Mouse (Mus musculus): ENCODE data around the gene Ppef2. TPM values are rescaled to one million over a fixed set of nuclear protein-coding genes. Genes with fewer than 3 reads are reported as not detected.
"Not testable (repeated sequence)": the region's sequence is repeated elsewhere in the genome, so short reads cannot be mapped to it uniquely, and the experiment has no call there.

Gene Ppef2
- polyA plus RNA-seq, 1 experiment from 2014 or later = 0.36 TPM

DNA sequence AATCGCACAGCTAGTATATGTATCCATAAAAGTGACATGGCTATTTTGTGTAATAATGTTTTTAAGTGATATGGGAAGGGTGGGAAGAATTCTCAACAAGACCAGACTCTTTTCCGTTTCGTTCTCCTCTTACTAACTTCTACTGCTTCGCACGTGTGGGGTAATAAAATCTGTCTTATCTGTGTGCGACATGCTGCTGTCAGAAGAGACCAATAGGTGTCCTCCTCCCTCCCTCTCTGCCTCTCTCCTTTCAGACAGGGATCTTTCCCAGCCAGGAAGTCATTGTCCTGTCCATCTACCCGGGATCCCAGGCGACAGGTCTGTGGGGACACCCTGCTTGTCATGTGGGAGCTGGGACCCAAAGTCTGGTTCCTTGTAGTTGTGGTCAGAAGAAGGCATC is 45.9 kb downstream of the Ppef2 start:
- ATAC-seq (replicated peaks; ENCODE audit: low FRiP score) (no peak), DNase-seq (ENCODE audit: low spot score) (no peak)
- 66% methylated on average over 8 of the region's 8 CpGs for WGBS
- no peaks in the 10 kb centered on the region for H3K9me3 ChIP-seq (ENCODE audit: control insufficient read depth, low read length)
- H3K4me3 ChIP-seq (ENCODE audit: low read depth, low read length) = no peak overlapping the region
- no peaks in the 10 kb centered on the region; the same call in 1 of the 2 replicates for H3K36me3 ChIP-seq (ENCODE audit: control insufficient read depth, insufficient read depth, low read length)
- H3K4me2 ChIP-seq = no peak overlapping the region
- H3K27me3 ChIP-seq (replicated peaks; ENCODE audit: control insufficient read depth, insufficient read depth, low read length) = no peaks in the 10 kb centered on the region
- no peak overlapping the region for H3K9ac ChIP-seq (ENCODE audit: low read depth, low read length)
- H3K27ac ChIP-seq (ENCODE audit: low read depth, low read length) = no peak overlapping the region
- no peaks in the 10 kb centered on the region for H3K4me1 ChIP-seq (replicated peaks; ENCODE audit: control insufficient read depth, insufficient read depth, low read length)

DNA sequence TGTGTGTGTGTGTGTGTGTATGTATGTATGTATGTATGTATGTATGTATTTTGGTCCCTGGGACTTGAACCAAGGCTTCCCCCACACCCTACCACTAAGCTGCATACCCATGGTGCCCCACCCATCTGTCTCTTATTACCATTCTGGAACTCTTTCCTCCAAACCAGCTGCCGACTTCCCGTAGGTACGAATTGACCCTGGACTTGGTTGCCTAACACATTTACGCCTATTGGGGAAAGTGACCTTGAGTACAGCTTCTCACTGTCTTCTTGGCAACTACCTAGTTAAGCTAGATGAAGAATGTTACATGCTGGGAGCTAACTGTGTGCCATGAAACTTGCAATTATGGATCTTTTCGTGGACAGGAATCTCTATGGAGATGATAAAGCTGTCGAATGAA is 50.0 kb downstream of the Ppef2 start:
- 88% methylated on average over 6 of the region's 6 CpGs for WGBS
- no peak overlapping the region for H3K27ac ChIP-seq (ENCODE audit: low read depth, low read length)
- DNase-seq (ENCODE audit: low spot score) = no peak

DNA sequence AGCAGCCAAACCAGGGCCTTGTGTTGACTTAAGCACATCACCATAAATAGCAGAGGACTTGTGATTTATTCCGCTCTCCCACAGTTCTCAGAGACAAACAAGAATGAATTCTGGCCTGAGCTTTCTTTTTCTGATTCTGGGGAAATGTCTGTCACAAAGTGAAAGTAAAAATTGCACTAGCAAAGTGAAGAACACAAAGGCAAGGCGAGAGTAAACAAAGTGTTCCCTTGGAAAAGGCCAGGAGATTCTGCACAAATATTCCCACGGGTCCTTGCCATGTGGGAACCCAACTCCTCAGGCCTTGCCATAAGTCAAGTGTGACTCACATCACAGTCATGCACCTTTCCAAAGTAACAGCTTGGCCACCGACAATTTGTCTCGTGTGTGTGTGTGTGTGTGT is 50.4 kb downstream of the Ppef2 start:
- Histone ChIP-seq H3K4me1 (replicated peaks; ENCODE audit: control insufficient read depth, insufficient read depth, low read length) (peaks cover 4% of the 10 kb centered on the region), H3K9ac (ENCODE audit: low read depth, low read length) (no peak overlapping the region), H3K4me3 (ENCODE audit: low read depth, low read length) (no peak overlapping the region), H3K9me3 (ENCODE audit: control insufficient read depth, low read length) (no peaks in the 10 kb centered on the region), H3K27me3 (replicated peaks; ENCODE audit: control insufficient read depth, insufficient read depth, low read length) (no peaks in the 10 kb centered on the region), H3K27ac (ENCODE audit: low read depth, low read length) (no peak overlapping the region), H3K4me2 (no peak overlapping the region), H3K36me3 (ENCODE audit: control insufficient read depth, insufficient read depth, low read length) (peaks cover 6% of the 10 kb centered on the region; the same call in 1 of the 2 replicates)
- no peak for DNase-seq (ENCODE audit: low spot score)
- no peak for ATAC-seq (replicated peaks; ENCODE audit: low FRiP score)
- WGBS = 90% methylated on average over 5 of the region's 5 CpGs

More for the DNA sequence above, 50.0 kb downstream of the Ppef2 start:
- Histone ChIP-seq H3K4me1 (replicated peaks; ENCODE audit: control insufficient read depth, insufficient read depth, low read length) (peaks cover 4% of the 10 kb centered on the region), H3K9ac (ENCODE audit: low read depth, low read length) (no peak overlapping the region), H3K36me3 (ENCODE audit: control insufficient read depth, insufficient read depth, low read length) (peaks cover 2% of the 10 kb centered on the region; the same call in 1 of the 2 replicates), H3K4me3 (ENCODE audit: low read depth, low read length) (no peak overlapping the region), H3K4me2 (no peak overlapping the region), H3K9me3 (ENCODE audit: control insufficient read depth, low read length) (no peaks in the 10 kb centered on the region), H3K27me3 (replicated peaks; ENCODE audit: control insufficient read depth, insufficient read depth, low read length) (no peaks in the 10 kb centered on the region)
- no peak for ATAC-seq (replicated peaks; ENCODE audit: low FRiP score)

DNA sequence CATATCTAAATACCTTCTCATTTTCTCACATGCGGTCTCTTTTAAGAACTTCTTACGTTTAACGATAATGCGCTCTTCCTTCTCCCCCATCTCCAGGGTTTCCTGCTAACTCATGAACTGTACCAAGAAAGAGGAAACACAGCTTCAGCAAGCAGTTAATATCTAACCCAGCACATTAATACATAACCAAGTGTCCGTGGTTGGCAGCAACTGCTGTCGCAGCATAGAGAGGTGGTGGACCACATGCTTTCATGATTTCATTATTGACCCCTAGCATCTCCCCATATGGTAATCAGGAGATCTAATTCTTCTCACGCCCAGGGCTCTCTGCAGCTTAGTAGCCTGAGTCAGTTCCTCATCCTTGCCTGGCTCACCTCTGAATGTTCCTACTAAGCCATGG is 50.9 kb downstream of the Ppef2 start:
- no peak overlapping the region for H3K27ac ChIP-seq (ENCODE audit: low read depth, low read length)
- H3K36me3 ChIP-seq (ENCODE audit: control insufficient read depth, insufficient read depth, low read length) = peaks cover 10% of the 10 kb centered on the region; the same call in 1 of the 2 replicates
- H3K4me3 ChIP-seq (ENCODE audit: low read depth, low read length) = no peak overlapping the region
- DNase-seq (ENCODE audit: low spot score) (no peak), ATAC-seq (replicated peaks; ENCODE audit: low FRiP score) (no peak)
- H3K27me3 ChIP-seq (replicated peaks; ENCODE audit: control insufficient read depth, insufficient read depth, low read length) = no peaks in the 10 kb centered on the region
- no peak overlapping the region for H3K4me2 ChIP-seq
- no peak overlapping the region for H3K9ac ChIP-seq (ENCODE audit: low read depth, low read length)
- 78% methylated on average over 7 of the region's 7 CpGs for WGBS
- H3K4me1 ChIP-seq (replicated peaks; ENCODE audit: control insufficient read depth, insufficient read depth, low read length) = peaks cover 4% of the 10 kb centered on the region
- H3K9me3 ChIP-seq (ENCODE audit: control insufficient read depth, low read length) = no peaks in the 10 kb centered on the region

DNA sequence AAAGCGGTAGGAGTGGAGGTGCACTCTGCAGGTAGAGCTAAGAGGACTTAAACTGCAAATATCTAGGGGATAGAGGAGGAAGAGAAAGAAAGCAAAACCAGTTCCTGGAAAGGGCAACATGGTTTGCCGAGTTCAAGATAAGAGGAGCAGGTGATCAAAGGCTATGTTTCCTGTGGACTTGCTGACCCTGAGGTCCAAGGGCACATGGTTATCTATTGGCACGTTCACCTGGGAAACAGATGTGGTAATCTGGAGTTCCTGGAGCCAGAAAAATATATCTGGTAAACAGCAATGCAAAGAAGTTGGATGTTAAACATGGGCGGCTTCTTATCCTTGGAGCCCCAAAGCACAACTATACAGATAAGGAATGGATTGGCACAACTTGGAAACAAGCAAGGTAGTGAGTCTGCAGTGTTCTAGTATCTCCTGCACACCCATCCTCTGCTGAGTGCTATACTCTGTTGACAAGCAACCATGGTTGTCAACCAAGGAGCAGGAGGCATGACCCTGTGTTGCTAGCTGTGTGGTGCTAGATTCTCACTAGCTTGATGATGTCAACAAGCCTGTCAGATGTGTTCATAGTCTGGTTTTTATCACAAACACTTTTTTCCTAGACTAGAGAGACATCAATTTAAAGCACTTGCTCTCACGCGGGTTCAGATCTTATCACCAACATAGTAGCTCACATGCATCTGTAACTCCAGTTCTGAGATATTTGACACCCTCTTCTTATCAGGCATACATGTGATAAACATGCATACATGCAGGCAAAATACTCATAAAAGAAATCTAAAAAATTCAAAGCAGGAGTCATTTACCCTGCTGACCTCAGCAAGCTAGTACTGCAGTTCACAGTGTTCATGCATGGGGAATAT is 51.7 kb downstream of the Ppef2 start:
- no peaks in the 10 kb centered on the region for H3K27me3 ChIP-seq (replicated peaks; ENCODE audit: control insufficient read depth, insufficient read depth, low read length)
- no peaks in the 10 kb centered on the region for H3K9me3 ChIP-seq (ENCODE audit: control insufficient read depth, low read length)
- WGBS = 59% methylated on average over 6 of the region's 6 CpGs
- peak; percentile 41; the same call in 1 of the 2 replicates for ATAC-seq (replicated peaks; ENCODE audit: low FRiP score)
- H3K4me3 ChIP-seq (ENCODE audit: low read depth, low read length) = no peak overlapping the region
- H3K4me2 ChIP-seq = no peak overlapping the region
- DNase-seq (ENCODE audit: low spot score) = no peak
- peaks cover 4% of the 10 kb centered on the region for H3K4me1 ChIP-seq (replicated peaks; ENCODE audit: control insufficient read depth, insufficient read depth, low read length)
- peaks cover 11% of the 10 kb centered on the region; the same call in 1 of the 2 replicates for H3K36me3 ChIP-seq (ENCODE audit: control insufficient read depth, insufficient read depth, low read length)
- no peak overlapping the region for H3K9ac ChIP-seq (ENCODE audit: low read depth, low read length)
- H3K27ac ChIP-seq (ENCODE audit: low read depth, low read length) = no peak overlapping the region

DNA sequence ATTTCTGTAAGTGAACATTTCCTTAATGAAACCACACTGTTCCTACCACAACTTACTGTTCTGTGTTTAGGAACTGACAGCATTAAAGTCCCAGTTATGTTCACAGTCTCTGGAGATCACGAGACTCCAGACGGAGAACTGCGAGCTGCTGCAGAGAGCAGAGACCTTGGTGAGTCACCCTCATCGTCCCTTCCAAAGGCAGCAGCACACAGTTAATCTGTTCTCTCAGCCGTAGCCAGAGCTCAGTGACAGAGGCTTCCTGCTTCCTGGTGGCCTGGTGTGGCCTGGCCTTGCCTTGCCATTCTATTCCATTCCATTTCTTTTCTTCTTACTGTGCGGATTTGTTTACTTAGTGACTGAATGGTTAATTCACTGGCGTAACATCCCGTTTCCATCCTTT is 57.8 kb downstream of the Ppef2 start:
- no peaks in the 10 kb centered on the region for H3K9me3 ChIP-seq (ENCODE audit: control insufficient read depth, low read length)
- DNase-seq (ENCODE audit: low spot score) (no peak), ATAC-seq (replicated peaks; ENCODE audit: low FRiP score) (no peak)
- 85% methylated on average over 8 of the region's 8 CpGs for WGBS
- H3K9ac ChIP-seq (ENCODE audit: low read depth, low read length) = no peak overlapping the region
- no peak overlapping the region for H3K4me2 ChIP-seq
- H3K4me1 ChIP-seq (replicated peaks; ENCODE audit: control insufficient read depth, insufficient read depth, low read length) = no peaks in the 10 kb centered on the region
- no peaks in the 10 kb centered on the region for H3K27me3 ChIP-seq (replicated peaks; ENCODE audit: control insufficient read depth, insufficient read depth, low read length)
- H3K4me3 ChIP-seq (ENCODE audit: low read depth, low read length) = no peak overlapping the region
- H3K36me3 ChIP-seq (ENCODE audit: control insufficient read depth, insufficient read depth, low read length) = peaks cover 35% of the 10 kb centered on the region
- no peak overlapping the region for H3K27ac ChIP-seq (ENCODE audit: low read depth, low read length)

DNA sequence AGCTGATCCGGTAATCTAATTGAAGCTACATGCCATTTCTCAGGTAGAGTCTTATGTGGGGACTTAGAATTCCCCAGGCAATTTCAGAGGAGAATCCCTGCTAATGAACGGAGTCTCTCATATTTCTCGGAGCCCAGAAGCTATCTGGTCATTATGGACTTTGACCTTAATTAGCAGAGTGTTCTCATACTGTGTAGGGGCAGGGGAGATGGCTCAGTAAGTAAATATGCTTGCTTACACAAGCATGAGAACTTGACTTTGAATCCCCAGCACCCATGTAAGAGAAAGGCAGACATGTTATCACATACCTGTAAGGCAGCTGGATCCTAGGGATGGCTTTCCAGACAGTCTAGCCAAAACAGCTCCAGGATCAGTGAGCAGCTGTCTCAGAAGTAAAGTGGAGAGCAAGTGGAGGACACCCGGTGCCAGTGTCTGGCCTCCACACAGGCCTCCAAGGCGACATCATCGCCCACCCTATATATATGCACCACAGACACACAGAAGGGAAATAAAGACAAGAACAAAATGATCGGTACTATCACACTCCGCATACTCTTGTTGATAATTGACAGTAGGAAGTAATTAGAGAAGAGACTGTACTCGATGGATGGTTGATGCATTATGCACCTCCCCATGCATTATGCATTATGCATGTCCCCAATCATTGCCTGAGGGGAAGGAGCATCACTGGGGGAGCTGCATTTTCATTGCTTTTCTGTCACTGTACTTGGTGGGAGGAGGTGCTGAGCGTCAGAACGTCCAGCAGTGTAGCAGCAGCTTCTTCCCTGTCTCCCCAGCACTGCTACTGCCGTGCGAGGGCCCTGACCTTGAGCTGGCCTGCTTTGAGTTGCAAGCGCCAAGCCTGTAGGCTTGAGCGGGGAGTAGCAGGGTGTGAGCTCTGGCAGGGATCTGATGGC is 58.9 kb downstream of the Ppef2 start:
- Histone ChIP-seq H3K4me1 (replicated peaks; ENCODE audit: control insufficient read depth, insufficient read depth, low read length) (no peaks in the 10 kb centered on the region), H3K9ac (ENCODE audit: low read depth, low read length) (no peak overlapping the region), H3K27ac (ENCODE audit: low read depth, low read length) (no peak overlapping the region), H3K36me3 (ENCODE audit: control insufficient read depth, insufficient read depth, low read length) (peaks cover 38% of the 10 kb centered on the region), H3K4me3 (ENCODE audit: low read depth, low read length) (no peak overlapping the region), H3K4me2 (no peak overlapping the region), H3K9me3 (ENCODE audit: control insufficient read depth, low read length) (no peaks in the 10 kb centered on the region), H3K27me3 (replicated peaks; ENCODE audit: control insufficient read depth, insufficient read depth, low read length) (no peaks in the 10 kb centered on the region)
- WGBS = 89% methylated on average over 15 of the region's 15 CpGs
- ATAC-seq (replicated peaks; ENCODE audit: low FRiP score) (no peak), DNase-seq (ENCODE audit: low spot score) (no peak)

DNA sequence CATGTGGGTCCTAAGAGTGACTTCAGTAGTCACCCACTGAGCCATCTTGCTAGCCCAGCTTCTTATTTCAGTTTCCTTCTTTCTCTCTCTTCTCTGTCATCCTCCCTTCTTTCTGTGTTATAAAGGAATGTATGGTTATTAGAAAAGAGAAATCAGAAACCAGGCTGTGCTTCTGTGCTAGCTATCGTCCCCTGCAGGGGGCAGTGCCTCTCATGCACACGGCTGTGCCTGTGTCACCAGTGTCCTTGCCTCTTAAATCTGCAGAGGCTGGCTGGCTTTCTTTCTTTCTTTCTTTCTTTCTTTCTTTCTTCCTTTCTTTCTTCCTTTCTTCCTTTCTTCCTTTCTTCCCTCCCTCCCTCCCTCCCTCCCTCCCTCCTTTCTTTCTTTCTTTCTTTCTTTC is 60.4 kb downstream of the Ppef2 start:
- WGBS = 68% methylated on average over 2 of the region's 2 CpGs
- not testable (repeated sequence) for H3K4me2 ChIP-seq; H3K4me3 ChIP-seq (ENCODE audit: low read depth, low read length); H3K9me3 ChIP-seq (ENCODE audit: control insufficient read depth, low read length); H3K9ac ChIP-seq (ENCODE audit: low read depth, low read length); ATAC-seq (replicated peaks; ENCODE audit: low FRiP score); DNase-seq (ENCODE audit: low spot score); H3K4me1 ChIP-seq (replicated peaks; ENCODE audit: control insufficient read depth, insufficient read depth, low read length); H3K27me3 ChIP-seq (replicated peaks; ENCODE audit: control insufficient read depth, insufficient read depth, low read length); H3K27ac ChIP-seq (ENCODE audit: low read depth, low read length)
- peaks cover 32% of the 10 kb centered on the region for H3K36me3 ChIP-seq (ENCODE audit: control insufficient read depth, insufficient read depth, low read length)
